Mouse (Mus musculus) layer of hippocampus, postnatal 14 days (tissue): ENCODE data around the gene Hacd4. TPM values are rescaled to one million over a fixed set of nuclear protein-coding genes. Genes with fewer than 3 reads are reported as not detected.

Experiments
- DNase-seq, 2 experiments: peaks; one replicate each; pipeline ENCODE4 v3.0.0; 2021 to 2022; ENCODE audit warnings: low spot score in 2 of 2, mixed read lengths in 1 of 2
- long read RNA-seq, 2 experiments: library from polyadenylated mRNA; stranded (forward); transcript quantifications; one replicate each; pipeline ENCODE4 v2.0.0; 2021
- total RNA-seq, 2 experiments: library from RNA; stranded (reverse); gene quantifications; 2 replicates each; pipeline ENCODE4 v1.2.3; 2021

The Hacd4 gene
- 1 to 10 TPM; 1.8 to 3.0 TPM for total RNA-seq
- long read RNA-seq, experiment 1: 0 reads
- long read RNA-seq, experiment 2, full-length matches to known transcripts: 2 of 3 reads
- long read RNA-seq, experiment 2, partial matches to known transcripts: 0 of 3 reads
- long read RNA-seq, experiment 2, other reads (novel, unspliced or antisense): 1 of 3 reads

GRCm38 (mm10) chr4:88438326-88438989 lies at the start of gene Hacd4:
Gene Hacd4, minus strand, starts transcription at chr4:88438928.
- peak in 1 of 2 experiments; percentile 13 for DNase-seq

GRCm38 (mm10) chr4:88488107-88488506 lies 49.4 kb upstream of the Hacd4 start:
- DNase-seq: no peak

GRCm38 (mm10) chr4:88480130-88480529 lies 41.4 kb upstream of the Hacd4 start:
- DNase-seq: no peak

DNA sequence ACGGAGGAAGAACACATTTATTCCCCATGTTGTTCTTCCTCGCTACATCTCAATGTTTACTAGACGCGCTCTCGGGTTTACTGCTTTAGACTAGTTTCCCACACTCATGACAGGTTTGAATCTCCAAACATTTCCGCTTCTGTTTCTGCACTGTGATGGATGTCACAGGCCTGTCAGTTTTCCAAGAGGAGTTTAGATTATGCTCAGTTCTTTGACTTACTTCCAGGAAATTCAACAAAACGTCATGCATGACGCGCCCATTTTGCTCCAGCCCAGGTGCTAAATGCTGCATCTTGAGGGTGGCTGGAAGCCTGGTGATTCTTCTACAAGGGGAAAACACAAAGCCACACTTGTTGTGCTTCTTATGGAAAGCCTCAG lies 40.1 kb upstream of the Hacd4 start:
- no peak for DNase-seq

GRCm38 (mm10) chr4:88478177-88478808 lies 39.6 kb upstream of the Hacd4 start:
- DNase-seq: no peak

- DNase-seq: no peak
Measured at GRCm38 (mm10) chr4:88476511-88477210, 37.9 kb upstream of the Hacd4 start.

DNA sequence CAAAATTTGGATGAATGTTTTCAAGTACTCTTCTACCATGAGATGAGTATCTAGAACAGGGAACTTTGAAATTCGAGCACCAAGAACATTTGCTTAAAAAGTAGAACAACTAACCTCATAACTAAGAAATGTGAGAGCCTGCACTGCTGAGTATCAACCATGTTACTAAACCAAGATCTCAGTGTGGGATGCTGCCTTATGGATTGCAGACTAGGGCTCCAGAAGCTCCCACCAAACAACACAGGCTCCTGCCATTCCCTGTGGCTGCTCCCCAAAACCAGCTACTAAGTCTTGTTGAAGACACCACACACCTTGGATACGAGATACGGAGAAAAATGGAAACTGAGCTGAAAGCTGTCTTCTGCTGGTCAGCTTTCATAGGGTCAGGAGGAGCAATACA lies 37.4 kb upstream of the Hacd4 start:
- no peak for DNase-seq

DNA sequence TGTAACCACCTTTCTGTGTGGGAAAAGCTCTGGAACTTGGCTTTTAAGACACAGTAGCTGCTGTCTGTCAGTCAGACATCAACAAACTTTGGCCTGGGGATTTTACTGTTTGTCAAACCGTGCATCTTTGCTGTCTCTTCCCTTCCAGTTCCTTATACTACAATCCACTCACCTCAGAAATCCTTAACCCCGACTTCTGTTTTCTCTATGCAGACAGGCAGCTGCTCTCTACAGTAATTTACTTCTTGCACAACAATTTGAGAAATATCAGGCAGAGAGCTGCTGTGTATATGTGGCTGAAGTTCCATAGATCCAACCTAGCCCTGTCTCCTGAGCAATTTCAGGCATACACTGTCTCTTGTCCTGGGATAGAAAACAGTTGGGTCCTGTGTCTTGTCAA lies 32.8 kb upstream of the Hacd4 start:
- DNase-seq: no peak

DNA sequence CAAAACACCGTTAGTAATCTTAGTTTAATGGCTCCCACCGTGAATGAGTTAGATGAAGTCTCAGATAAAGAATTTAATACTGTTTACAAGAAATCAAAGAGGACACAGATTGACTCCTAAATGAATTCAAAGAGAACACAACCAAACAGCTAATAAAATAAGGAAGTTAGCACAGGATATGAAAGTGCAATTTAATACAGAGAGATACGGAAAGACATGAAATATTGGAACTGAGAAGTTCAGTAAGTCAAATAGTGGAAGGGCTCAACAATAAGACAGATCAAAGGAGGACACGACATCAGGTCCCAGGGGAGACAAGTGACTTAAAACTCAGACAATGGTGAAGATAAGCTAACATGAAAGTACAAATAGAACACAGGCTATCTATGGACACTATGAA lies 25.8 kb upstream of the Hacd4 start:
- no peak for DNase-seq

DNA sequence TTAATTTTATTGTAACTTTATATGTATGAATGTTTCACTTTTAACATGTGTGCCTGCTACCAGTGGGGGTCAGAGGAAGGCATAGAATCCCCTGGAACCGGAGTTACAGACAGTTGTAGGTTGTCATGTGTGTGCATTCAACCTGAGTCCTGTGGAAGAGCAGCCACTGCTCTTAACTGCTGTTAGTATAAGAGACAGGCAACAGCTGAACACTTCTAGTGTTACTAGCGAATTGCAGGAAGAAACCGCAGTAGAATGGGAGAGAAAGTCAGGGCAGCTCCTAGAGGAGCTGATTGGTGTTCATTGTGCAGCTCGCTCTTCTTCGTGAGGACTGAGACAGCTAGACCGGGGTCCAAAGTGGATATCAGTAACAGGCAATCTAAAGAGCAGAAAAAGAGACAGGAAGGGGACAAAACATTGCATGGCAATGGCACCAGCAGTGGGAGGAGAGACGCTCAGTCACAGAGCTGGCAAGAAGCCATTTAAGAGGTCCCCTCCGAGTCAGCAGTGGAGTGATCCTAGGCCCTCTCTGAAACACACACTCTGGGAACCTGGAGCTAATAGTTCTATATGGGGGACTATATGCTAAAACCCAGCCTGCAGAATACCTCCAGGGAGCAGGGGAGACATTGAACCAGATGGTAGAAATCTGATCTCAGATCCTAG lies 24.4 kb upstream of the Hacd4 start:
- no peak for DNase-seq

GRCm38 (mm10) chr4:88462501-88462900 lies 23.8 kb upstream of the Hacd4 start:
- no peak for DNase-seq

- no peak for DNase-seq
Measured at GRCm38 (mm10) chr4:88461315-88461714, 22.6 kb upstream of the Hacd4 start.

GRCm38 (mm10) chr4:88458673-88459072 lies 19.9 kb upstream of the Hacd4 start:
- no peak for DNase-seq

- DNase-seq: no peak
Measured at GRCm38 (mm10) chr4:88458093-88458492, 19.4 kb upstream of the Hacd4 start.

DNA sequence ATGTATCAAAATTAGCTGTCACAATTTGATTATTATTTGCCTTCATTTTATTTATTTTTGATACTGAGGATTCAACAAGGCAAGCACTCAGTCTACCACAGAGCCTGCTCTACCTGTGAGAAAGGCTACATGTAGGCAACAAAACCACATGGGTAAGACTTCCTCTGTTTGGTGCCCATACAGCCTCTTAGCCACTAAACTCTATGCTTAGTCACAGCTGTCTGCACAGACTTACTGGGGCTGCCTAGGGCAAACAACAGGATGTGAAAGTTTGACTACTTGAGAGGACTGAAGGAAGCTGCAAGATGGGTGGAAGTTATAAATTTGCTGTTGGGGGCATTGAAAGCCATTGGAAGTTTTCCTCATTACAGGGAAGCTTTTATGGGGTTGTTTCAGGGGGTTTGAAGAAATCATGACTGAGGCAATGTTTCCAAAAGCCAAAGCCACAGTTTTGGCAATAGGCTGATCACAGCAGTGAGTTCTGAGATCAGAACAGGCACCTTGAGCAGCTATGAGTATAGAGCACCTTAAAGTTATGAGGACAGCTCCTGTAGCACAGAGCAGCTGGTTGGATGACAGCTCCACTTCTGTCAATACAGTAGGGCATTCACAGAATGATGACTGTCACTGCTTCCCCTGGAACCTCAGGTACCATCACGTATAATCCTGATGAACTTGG lies 11.5 kb upstream of the Hacd4 start:
- no peak for DNase-seq

DNA sequence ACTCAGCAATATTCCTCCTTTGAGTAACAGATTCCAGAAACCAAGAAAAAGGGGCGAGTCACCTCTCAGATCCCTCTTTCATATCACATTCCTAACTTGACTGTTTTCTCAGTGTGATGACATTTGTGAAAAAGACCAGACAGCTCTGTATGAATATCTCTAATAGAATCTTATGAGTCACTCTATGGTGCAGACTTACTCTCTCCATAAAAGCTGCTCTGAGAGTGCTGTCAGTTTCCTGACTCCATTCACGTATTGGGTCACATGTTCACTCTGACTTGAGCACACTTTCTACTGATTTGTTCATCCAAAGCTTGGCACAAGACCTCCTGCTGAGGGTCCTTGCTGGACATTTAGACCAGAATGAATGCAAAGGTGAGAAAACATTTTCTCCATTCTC lies 10.2 kb upstream of the Hacd4 start:
- DNase-seq: no peak

DNA sequence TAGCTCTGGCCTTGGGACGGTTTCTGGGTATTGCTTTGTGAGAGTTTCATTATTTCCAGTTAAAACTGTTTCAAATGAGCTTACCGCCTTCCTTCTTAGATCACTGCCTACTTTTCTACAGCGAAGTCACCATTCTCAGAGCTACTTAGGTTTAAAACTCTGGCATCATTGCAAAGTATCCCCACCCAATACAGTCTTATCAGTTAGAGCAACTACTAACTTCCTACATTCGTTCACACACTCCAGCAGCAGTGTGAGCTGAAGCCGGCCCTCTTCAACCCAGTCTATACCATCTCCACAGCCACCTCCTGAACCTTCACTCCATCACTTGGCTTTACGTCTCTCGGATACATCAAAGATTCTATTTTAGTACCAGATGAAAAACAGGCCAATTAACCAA lies 2.1 kb upstream of the Hacd4 start:
- DNase-seq: no peak

DNA sequence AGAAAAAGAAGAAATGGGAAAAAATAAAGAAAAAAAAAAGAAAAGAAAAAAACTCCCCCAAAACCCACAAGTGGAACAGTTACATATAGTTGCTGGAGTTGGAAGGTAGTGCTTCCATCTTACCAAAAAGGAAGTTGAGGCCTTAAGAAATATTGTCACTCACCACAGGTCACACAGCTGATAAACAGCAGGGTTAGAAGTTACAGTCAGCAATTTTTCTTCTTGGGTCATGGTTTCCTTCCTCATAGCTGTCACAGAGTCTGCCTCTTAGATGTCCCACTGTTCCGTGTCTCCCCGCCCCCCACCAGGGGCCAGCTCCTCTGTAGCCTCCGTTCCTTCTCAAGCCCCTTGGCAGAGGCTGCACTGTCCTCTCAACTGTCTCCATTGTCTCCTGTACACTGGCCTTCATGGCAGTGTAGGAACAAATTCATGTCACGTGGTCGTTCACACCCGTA lies 968 bp upstream of the Hacd4 start:
- DNase-seq: no peak

- DNase-seq: no peak
Measured at GRCm38 (mm10) chr4:88438990-88439329, 232 bp upstream of the Hacd4 start.

GRCm38 (mm10) chr4:88437917-88438316 lies 811 bp downstream of the Hacd4 start:
- DNase-seq: no peak

DNA sequence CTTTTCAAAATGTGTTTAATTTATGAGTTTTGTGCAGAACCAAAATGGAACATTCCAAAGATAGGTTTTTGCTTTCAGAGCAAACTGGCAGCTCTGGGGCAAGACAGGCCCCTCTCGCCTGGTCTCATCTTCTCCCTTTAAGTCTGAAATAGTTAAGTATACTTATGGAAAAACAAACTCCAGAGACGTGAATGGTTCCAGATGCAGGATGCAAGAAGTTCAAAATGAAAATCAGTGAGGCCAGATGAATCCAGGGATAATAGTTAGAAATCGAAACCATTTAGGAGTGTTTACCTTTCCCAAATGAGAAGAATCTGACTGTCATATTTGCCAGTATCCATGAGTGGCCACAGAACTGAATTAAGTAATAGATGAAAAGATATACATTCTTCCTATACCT lies 1.6 kb downstream of the Hacd4 start:
- no peak for DNase-seq
